Mouse (Mus musculus) MEL (cell line): ENCODE data around the gene Arid1b.

Experiments used
- CHD1 ChIP-seq: IDR thresholded peaks from 2 replicates; pipeline ENCODE4 v1.6.1; 2012; ENCODE audit warnings: low read depth, mild to moderate bottlenecking, inconsistent platforms, low read length, improper control_type of control experiment
- CHD2 ChIP-seq: IDR thresholded peaks from 2 replicates; pipeline ENCODE4 v1.6.1; 2011; ENCODE audit warnings: low read length, improper control_type of control experiment
- ELF1 ChIP-seq: IDR thresholded peaks from 2 replicates; pipeline ENCODE4 v1.6.1; 2014; ENCODE audit warnings: low read depth, mild to moderate bottlenecking, inconsistent platforms, low read length, improper control_type of control experiment, moderate library complexity
- EP300 ChIP-seq, 2 experiments: IDR thresholded peaks; 2 replicates each; pipeline ENCODE4 v1.6.1; 2011; ENCODE audit warnings: improper control_type of control experiment in 2 of 2, low read length in 2 of 2, low read depth in 1 of 2, mild to moderate bottlenecking in 1 of 2
- ETS1 ChIP-seq: IDR thresholded peaks from 2 replicates; pipeline ENCODE4 v1.6.1; 2012; ENCODE audit warnings: low read depth, mild to moderate bottlenecking, inconsistent platforms, low read length, improper control_type of control experiment, moderate library complexity
- GATA1 ChIP-seq: IDR thresholded peaks from 2 replicates; pipeline ENCODE4 v1.6.1; 2011; ENCODE audit warnings: low read depth, low read length, improper control_type of control experiment
- MAX ChIP-seq: IDR thresholded peaks from 2 replicates; pipeline ENCODE4 v1.6.1; 2011; ENCODE audit warnings: low read length, improper control_type of control experiment
- NELFE ChIP-seq: IDR thresholded peaks from 2 replicates; pipeline ENCODE4 v1.6.1; 2011; ENCODE audit warnings: low read depth, low read length, improper control_type of control experiment
- NRF1 ChIP-seq: IDR thresholded peaks from 2 replicates; pipeline ENCODE4 v1.6.1; 2014; ENCODE audit warnings: low read depth, mild to moderate bottlenecking, inconsistent platforms, low read length, improper control_type of control experiment, moderate library complexity; ENCODE audit not compliant: poor library complexity, insufficient read depth, severe bottlenecking
- USF1 ChIP-seq: IDR thresholded peaks from 2 replicates; pipeline ENCODE4 v1.6.1; 2014; ENCODE audit warnings: low read depth, mild to moderate bottlenecking, inconsistent platforms, low read length, improper control_type of control experiment, moderate library complexity
- ZC3H11A ChIP-seq: IDR thresholded peaks from 2 replicates; pipeline ENCODE4 v1.6.1; 2012; ENCODE audit warnings: low read depth, mild to moderate bottlenecking, inconsistent platforms, low read length, improper control_type of control experiment
- ZMIZ1 ChIP-seq: IDR thresholded peaks from 2 replicates; pipeline ENCODE4 v1.6.1; 2012; ENCODE audit warnings: low read depth, mild to moderate bottlenecking, inconsistent platforms, low read length, improper control_type of control experiment, moderate library complexity

DNA sequence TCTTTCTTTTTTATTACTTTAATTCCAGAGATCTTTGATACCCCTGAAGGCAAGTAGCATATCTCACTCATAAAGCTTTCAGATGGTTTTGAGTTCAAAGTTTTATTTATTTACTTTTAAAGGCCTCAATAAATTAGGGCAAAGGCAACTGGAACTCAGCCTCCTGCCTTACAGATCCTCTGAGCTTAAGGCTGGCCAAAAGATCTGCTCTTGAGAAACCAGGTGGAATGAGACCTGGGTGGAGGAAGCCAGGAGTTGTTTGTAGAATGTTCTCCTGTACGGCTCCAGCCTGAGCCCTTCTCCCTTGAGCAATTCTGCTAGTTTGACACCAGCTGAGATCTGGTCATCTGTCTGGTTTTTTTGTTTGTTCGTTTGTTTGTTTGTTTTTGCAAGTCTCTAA is 46.7 kb upstream of the Arid1b start:
- TF ChIP-seq EP300 (IDR thresholded peaks at IDR 0.05; ENCODE audit: low read depth in 1 of 2, low read length in 2 of 2) (no peak), GATA1 (no peak), USF1 (no peak), CHD1 (no peak), MAX (no peak), NELFE (no peak), ETS1 (no peak), NRF1 (no peak), CHD2 (no peak), ZC3H11A (no peak), ELF1 (no peak), ZMIZ1 (no peak)
